Mouse (Mus musculus): ENCODE measurements around the gene Tpcn1. TPM values are rescaled to one million over a fixed set of nuclear protein-coding genes. Genes with fewer than 3 reads are reported as not detected.
A peak's percentile ranks its signal among the peaks of the same experiment; 100 is the strongest.

The Tpcn1 gene
- polyA plus RNA-seq, 1 experiment from 2014 or later: 36.0 TPM

GRCm38 (mm10) chr5:120621078-120621765 is 32.7 kb upstream of the Tpcn1 start:
- Histone ChIP-seq H3K27ac (peak overlapping the region; percentile 39; the same call in 1 of the 2 replicates), H3K4me1 (peaks cover 13% of the 10 kb centered on the region), H3K4me2 (no peak overlapping the region), H3K36me3 (peaks cover 100% of the 10 kb centered on the region), H3K4me3 (replicated peaks) (no peak overlapping the region), H3K9ac (no peak overlapping the region), H3K27me3 (no peaks in the 10 kb centered on the region), H3K9me3 (replicated peaks) (no peaks in the 10 kb centered on the region)
- WGBS: 76% methylated on average over 23 of the region's 23 CpGs
- peak; percentile 17; the same call in 1 of the 2 replicates for ATAC-seq (replicated peaks; ENCODE audit: low FRiP score)

- WGBS: 66% methylated on average over 18 of the region's 18 CpGs
- H3K36me3 ChIP-seq: peaks cover 100% of the 10 kb centered on the region
- peak; percentile 30; the same call in 1 of the 2 replicates for ATAC-seq (replicated peaks; ENCODE audit: low FRiP score)
- H3K4me2 ChIP-seq: no peak overlapping the region
- H3K27me3 ChIP-seq: no peaks in the 10 kb centered on the region
- no peak overlapping the region for H3K4me3 ChIP-seq (replicated peaks)
- H3K4me1 ChIP-seq: peaks cover 13% of the 10 kb centered on the region
- H3K9me3 ChIP-seq (replicated peaks): no peaks in the 10 kb centered on the region
- H3K27ac ChIP-seq: peak overlapping the region; percentile 39; the same call in 1 of the 2 replicates
- H3K9ac ChIP-seq: no peak overlapping the region
These were observed 32.1 kb upstream of the Tpcn1 start for GRCm38 (mm10) chr5:120620375-120621077.

- Histone ChIP-seq H3K36me3 (peaks cover 93% of the 10 kb centered on the region), H3K4me1 (peaks cover 21% of the 10 kb centered on the region), H3K27me3 (no peaks in the 10 kb centered on the region), H3K4me2 (no peak overlapping the region), H3K4me3 (replicated peaks) (no peak overlapping the region), H3K9ac (no peak overlapping the region), H3K9me3 (replicated peaks) (no peaks in the 10 kb centered on the region), H3K27ac (no peak overlapping the region)
- WGBS: 18% methylated on average over 5 of the region's 5 CpGs
- no peak for ATAC-seq (replicated peaks; ENCODE audit: low FRiP score)
These were observed 30.7 kb upstream of the Tpcn1 start for GRCm38 (mm10) chr5:120619201-120619600.

GRCm38 (mm10) chr5:120618778-120619177 is 30.3 kb upstream of the Tpcn1 start:
- Histone ChIP-seq H3K4me3 (replicated peaks) (no peak overlapping the region), H3K27ac (no peak overlapping the region), H3K36me3 (peaks cover 88% of the 10 kb centered on the region), H3K9ac (no peak overlapping the region), H3K9me3 (replicated peaks) (no peaks in the 10 kb centered on the region), H3K27me3 (no peaks in the 10 kb centered on the region), H3K4me1 (peaks cover 25% of the 10 kb centered on the region), H3K4me2 (no peak overlapping the region)
- ATAC-seq (replicated peaks; ENCODE audit: low FRiP score): no peak
- 86% methylated on average over 12 of the region's 12 CpGs for WGBS

- Histone ChIP-seq H3K4me2 (no peak overlapping the region), H3K9me3 (replicated peaks) (no peaks in the 10 kb centered on the region), H3K4me3 (replicated peaks) (no peak overlapping the region), H3K27me3 (no peaks in the 10 kb centered on the region), H3K9ac (no peak overlapping the region), H3K4me1 (peaks cover 28% of the 10 kb centered on the region), H3K27ac (no peak overlapping the region), H3K36me3 (peaks cover 60% of the 10 kb centered on the region)
- no peak for ATAC-seq (replicated peaks; ENCODE audit: low FRiP score)
- WGBS: 99% methylated on average over 4 of the region's 4 CpGs
These were observed 27.4 kb upstream of the Tpcn1 start for GRCm38 (mm10) chr5:120615903-120616302.

- H3K4me3 ChIP-seq (replicated peaks): peak overlapping the region; percentile 63
- H3K9me3 ChIP-seq (replicated peaks): no peaks in the 10 kb centered on the region
- peak; percentile 93 for ATAC-seq (replicated peaks; ENCODE audit: low FRiP score)
- peak overlapping the region; percentile 86 for H3K4me2 ChIP-seq
- H3K36me3 ChIP-seq: peaks cover 42% of the 10 kb centered on the region
- under 1% methylated on average over 69 of the region's 69 CpGs for WGBS
- peaks cover 28% of the 10 kb centered on the region for H3K4me1 ChIP-seq
- no peaks in the 10 kb centered on the region for H3K27me3 ChIP-seq
- H3K27ac ChIP-seq: peak overlapping the region; percentile 91
- H3K9ac ChIP-seq: peak overlapping the region; percentile 59
These were observed 24.5 kb upstream of the Tpcn1 start for GRCm38 (mm10) chr5:120612822-120613604.

GRCm38 (mm10) chr5:120612442-120612821 is 24.0 kb upstream of the Tpcn1 start, which contains the start of the genes Rita1 and Ddx54:
Gene Rita1 (minus strand): TSS chr5:120612589.
Gene Ddx54 (plus strand): TSS chr5:120612739.
- ATAC-seq (replicated peaks; ENCODE audit: low FRiP score): peak; percentile 89
- WGBS: under 1% methylated on average over 22 of the region's 22 CpGs
- peaks cover 38% of the 10 kb centered on the region for H3K36me3 ChIP-seq
- H3K27ac ChIP-seq: peak within 1 kb of the TSS; percentile 91
- peak within 1 kb of the TSS; percentile 63 for H3K4me3 ChIP-seq (replicated peaks)
- peak within 1 kb of the TSS; percentile 59 for H3K9ac ChIP-seq
- H3K27me3 ChIP-seq: no peaks in the 10 kb centered on the region
- H3K4me1 ChIP-seq: peaks cover 28% of the 10 kb centered on the region
- H3K9me3 ChIP-seq (replicated peaks): no peaks in the 10 kb centered on the region
- H3K4me2 ChIP-seq: peak within 1 kb of the TSS; percentile 86

GRCm38 (mm10) chr5:120611416-120611815 is 22.9 kb upstream of the Tpcn1 start:
- H3K27me3 ChIP-seq: no peaks in the 10 kb centered on the region
- peaks cover 28% of the 10 kb centered on the region for H3K4me1 ChIP-seq
- WGBS: 50% methylated on average over 8 of the region's 8 CpGs
- H3K9me3 ChIP-seq (replicated peaks): no peaks in the 10 kb centered on the region
- peak overlapping the region; percentile 86 for H3K4me2 ChIP-seq
- peak overlapping the region; percentile 63 for H3K4me3 ChIP-seq (replicated peaks)
- peaks cover 28% of the 10 kb centered on the region for H3K36me3 ChIP-seq
- no peak for ATAC-seq (replicated peaks; ENCODE audit: low FRiP score)
- H3K9ac ChIP-seq: peak overlapping the region; percentile 59
- H3K27ac ChIP-seq: no peak overlapping the region

- 0 out of 2 replicates have a peak overlapping the region, but pooled peaks have one; percentile 63 for H3K4me3 ChIP-seq (replicated peaks)
- no peaks in the 10 kb centered on the region for H3K9me3 ChIP-seq (replicated peaks)
- WGBS: 92% methylated on average over 5 of the region's 5 CpGs
- no peak overlapping the region for H3K27ac ChIP-seq
- peak overlapping the region; percentile 59; the same call in 1 of the 2 replicates for H3K9ac ChIP-seq
- peaks cover 23% of the 10 kb centered on the region for H3K36me3 ChIP-seq
- ATAC-seq (replicated peaks; ENCODE audit: low FRiP score): no peak
- no peaks in the 10 kb centered on the region for H3K27me3 ChIP-seq
- H3K4me1 ChIP-seq: peaks cover 28% of the 10 kb centered on the region
- peak overlapping the region; percentile 86 for H3K4me2 ChIP-seq
These were observed 22.4 kb upstream of the Tpcn1 start for GRCm38 (mm10) chr5:120610906-120611305.

GRCm38 (mm10) chr5:120609246-120609775 is 20.8 kb upstream of the Tpcn1 start:
- 84% methylated on average over 16 of the region's 16 CpGs for WGBS
- Histone ChIP-seq H3K36me3 (peaks cover 13% of the 10 kb centered on the region), H3K27ac (no peak overlapping the region), H3K27me3 (no peaks in the 10 kb centered on the region), H3K4me3 (replicated peaks) (no peak overlapping the region), H3K4me1 (peaks cover 28% of the 10 kb centered on the region), H3K9me3 (replicated peaks) (no peaks in the 10 kb centered on the region), H3K9ac (no peak overlapping the region), H3K4me2 (no peak overlapping the region)
- no peak for ATAC-seq (replicated peaks; ENCODE audit: low FRiP score)

- Histone ChIP-seq H3K27ac (no peak overlapping the region), H3K36me3 (peaks cover 13% of the 10 kb centered on the region), H3K4me1 (peaks cover 21% of the 10 kb centered on the region), H3K4me2 (no peak overlapping the region), H3K4me3 (replicated peaks) (no peak overlapping the region), H3K9me3 (replicated peaks) (no peaks in the 10 kb centered on the region), H3K27me3 (no peaks in the 10 kb centered on the region), H3K9ac (no peak overlapping the region)
- WGBS: 68% methylated on average over 3 of the region's 3 CpGs
- no peak for ATAC-seq (replicated peaks; ENCODE audit: low FRiP score)
These were observed 18.9 kb upstream of the Tpcn1 start for GRCm38 (mm10) chr5:120607335-120607734.
